Mouse (Mus musculus) testis, postnatal 14 days (tissue): ENCODE results near the gene Vil1.

Experiments used
- DNase-seq: peaks from one replicate; pipeline ENCODE4 v3.0.0; 2021; ENCODE audit warnings: low spot score

Vil1 gene

GRCm38 (mm10) chr1:74408589-74409504 lies at the start of gene Vil1:
Gene Vil1, plus strand, starts transcription at chr1:74409376.
- no peak for DNase-seq

GRCm38 (mm10) chr1:74359952-74360517 lies 49.1 kb upstream of the Vil1 start:
- DNase-seq = no peak

GRCm38 (mm10) chr1:74361812-74362211 lies 47.4 kb upstream of the Vil1 start, which contains the start of gene Catip:
Gene Catip, plus strand, starts transcription at chr1:74362108.
- peak; percentile 46 for DNase-seq

GRCm38 (mm10) chr1:74362325-74363229 lies 46.6 kb upstream of the Vil1 start:
- DNase-seq = no peak

GRCm38 (mm10) chr1:74363437-74363836 lies 45.7 kb upstream of the Vil1 start:
- DNase-seq = no peak

- no peak for DNase-seq
Measured at GRCm38 (mm10) chr1:74364270-74364669, 44.9 kb upstream of the Vil1 start.

GRCm38 (mm10) chr1:74367886-74368645 lies 41.1 kb upstream of the Vil1 start:
- peak; percentile 60 for DNase-seq

GRCm38 (mm10) chr1:74370040-74370439 lies 39.1 kb upstream of the Vil1 start:
- no peak for DNase-seq

GRCm38 (mm10) chr1:74373372-74373771 lies 35.8 kb upstream of the Vil1 start:
- DNase-seq = no peak

GRCm38 (mm10) chr1:74374980-74375379 lies 34.2 kb upstream of the Vil1 start, which contains the start of gene Slc11a1:
Gene Slc11a1, plus strand, starts transcription at chr1:74375195.
- no peak for DNase-seq

GRCm38 (mm10) chr1:74375561-74375960 lies 33.6 kb upstream of the Vil1 start:
- DNase-seq = no peak

GRCm38 (mm10) chr1:74376396-74376795 lies 32.8 kb upstream of the Vil1 start:
- no peak for DNase-seq

- no peak for DNase-seq
Measured at GRCm38 (mm10) chr1:74379058-74379504, 30.1 kb upstream of the Vil1 start.

- DNase-seq = no peak
Measured at GRCm38 (mm10) chr1:74380484-74380883, 28.7 kb upstream of the Vil1 start.

GRCm38 (mm10) chr1:74381588-74382021 lies 27.6 kb upstream of the Vil1 start:
- no peak for DNase-seq

GRCm38 (mm10) chr1:74383385-74383784 lies 25.8 kb upstream of the Vil1 start:
- no peak for DNase-seq

- no peak for DNase-seq
Measured at GRCm38 (mm10) chr1:74384525-74384924, 24.7 kb upstream of the Vil1 start.

- DNase-seq = no peak
Measured at GRCm38 (mm10) chr1:74385064-74385463, 24.1 kb upstream of the Vil1 start.

- no peak for DNase-seq
Measured at GRCm38 (mm10) chr1:74385531-74385930, 23.6 kb upstream of the Vil1 start.

- DNase-seq = no peak
Measured at GRCm38 (mm10) chr1:74386363-74386713, 22.8 kb upstream of the Vil1 start.

GRCm38 (mm10) chr1:74386714-74387385 lies 22.3 kb upstream of the Vil1 start:
- DNase-seq = peak; percentile 96
